Mouse (Mus musculus): Measurements from ENCODE around the gene Kif1c. TPM values are rescaled to one million over a fixed set of nuclear protein-coding genes. Genes with fewer than 3 reads are reported as not detected.
"Not testable (repeated sequence)": the region's sequence is repeated elsewhere in the genome, so short reads cannot be mapped to it uniquely, and the experiment has no call there.

The Kif1c gene
- polyA plus RNA-seq, 1 experiment from 2014 or later: 4.8 TPM

DNA sequence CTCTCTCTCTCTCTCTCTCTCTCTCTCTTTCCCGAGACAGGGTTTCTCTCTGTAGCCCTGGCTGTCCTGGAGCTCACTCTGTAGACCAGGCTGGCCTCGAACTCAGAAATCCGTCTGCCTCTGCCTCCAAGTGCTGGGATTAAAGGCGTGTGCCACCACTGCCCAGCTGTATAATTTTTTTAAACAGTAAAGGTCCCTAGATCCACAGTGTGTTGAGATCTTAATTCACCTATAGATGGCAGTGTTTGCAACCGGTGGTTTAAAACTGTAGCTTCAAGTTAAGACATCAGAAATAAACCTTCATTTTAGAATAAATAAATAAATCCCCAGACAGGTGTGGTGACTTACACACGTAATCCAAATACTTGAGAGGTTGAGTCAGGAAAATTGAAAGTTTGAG lies 77.7 kb downstream of the Kif1c start:
- not testable (repeated sequence) for H3K27me3 ChIP-seq; ATAC-seq (ENCODE audit: borderline replicate concordance, extremely low read depth, low FRiP score, low TSS enrichment); H3K4me3 ChIP-seq; H3K4me1 ChIP-seq; H3K36me3 ChIP-seq; H3K9me3 ChIP-seq; H3K4me2 ChIP-seq; H3K27ac ChIP-seq; H3K9ac ChIP-seq
- 20% methylated on average over 6 of the region's 6 CpGs for WGBS

Small RNAs within 50 kb of the gene (microRNA-seq; reads per million reads assigned to microRNA genes)
- gene Gm22760: not detected
- not detected for gene Mir6925

Other genes with a start within 250 kb of the Kif1c start
- 40.5 and 43.1 TPM in 2 replicates for gene Med11, start 248.6 kb upstream of the Kif1c start, polyA plus RNA-seq (2015; fragmentation: Nextera tagmentation; extraction: Ambion mirVana)
- gene Zmynd15, start 241.1 kb upstream of the Kif1c start, polyA plus RNA-seq (2015; fragmentation: Nextera tagmentation; extraction: Ambion mirVana): 0.45 and 0.73 TPM in 2 replicates
- gene Cxcl16, start 240.6 kb upstream of the Kif1c start, polyA plus RNA-seq (2015; fragmentation: Nextera tagmentation; extraction: Ambion mirVana): 6.3 and 7.3 TPM in 2 replicates
- 1.2 and 1.8 TPM in 2 replicates for gene Tm4sf5, start 195.3 kb upstream of the Kif1c start, polyA plus RNA-seq (2015; fragmentation: Nextera tagmentation; extraction: Ambion mirVana)
- 1.0 and 1.2 TPM in 2 replicates for gene Vmo1, start 185.9 kb upstream of the Kif1c start, polyA plus RNA-seq (2015; fragmentation: Nextera tagmentation; extraction: Ambion mirVana)
- 0.62 and 0.86 TPM in 2 replicates for gene Gltpd2, start 181.4 kb upstream of the Kif1c start, polyA plus RNA-seq (2015; fragmentation: Nextera tagmentation; extraction: Ambion mirVana)
- gene Psmb6, start 175.2 kb upstream of the Kif1c start, polyA plus RNA-seq (2015; fragmentation: Nextera tagmentation; extraction: Ambion mirVana): 771 and 802 TPM in 2 replicates
- not detected in 2 replicates for gene Gm40193, start 167.6 kb upstream of the Kif1c start, polyA plus RNA-seq (2015; fragmentation: Nextera tagmentation; extraction: Ambion mirVana)
- gene Pld2, start 160.5 kb upstream of the Kif1c start, polyA plus RNA-seq (2015; fragmentation: Nextera tagmentation; extraction: Ambion mirVana): 8.6 and 8.9 TPM in 2 replicates
- gene Mink1, start 137.7 kb upstream of the Kif1c start, polyA plus RNA-seq (2015; fragmentation: Nextera tagmentation; extraction: Ambion mirVana): 8.6 and 10.8 TPM in 2 replicates
- gene 4930544D05Rik, start 84.7 kb upstream of the Kif1c start, polyA plus RNA-seq (2015; fragmentation: Nextera tagmentation; extraction: Ambion mirVana): not detected in 2 replicates
- gene Chrne, start 81.3 kb upstream of the Kif1c start, polyA plus RNA-seq (2015; fragmentation: Nextera tagmentation; extraction: Ambion mirVana): 0.26 TPM in 1 of 2 replicates, not detected in the other
- gene Gp1ba, start 61.4 kb upstream of the Kif1c start, polyA plus RNA-seq (2015; fragmentation: Nextera tagmentation; extraction: Ambion mirVana): 0.37 and 0.38 TPM in 2 replicates
- gene Rnf167, start 53.3 kb upstream of the Kif1c start, polyA plus RNA-seq (2015; fragmentation: Nextera tagmentation; extraction: Ambion mirVana): 101 and 119 TPM in 2 replicates
- gene Slc25a11, start 53.1 kb upstream of the Kif1c start, polyA plus RNA-seq (2015; fragmentation: Nextera tagmentation; extraction: Ambion mirVana): 150 and 162 TPM in 2 replicates
- 1,970 and 2,089 TPM in 2 replicates for gene Pfn1, start 45.9 kb upstream of the Kif1c start, polyA plus RNA-seq (2015; fragmentation: Nextera tagmentation; extraction: Ambion mirVana)
- gene Eno3, start 43.3 kb upstream of the Kif1c start, polyA plus RNA-seq (2015; fragmentation: Nextera tagmentation; extraction: Ambion mirVana): 27.9 and 33.3 TPM in 2 replicates
- gene Spag7, start 31.1 kb upstream of the Kif1c start, polyA plus RNA-seq (2015; fragmentation: Nextera tagmentation; extraction: Ambion mirVana): 170 TPM in 2 replicates
- gene Camta2, start 12.4 kb upstream of the Kif1c start, polyA plus RNA-seq (2015; fragmentation: Nextera tagmentation; extraction: Ambion mirVana): 11.8 and 12.8 TPM in 2 replicates
- 1.0 and 1.5 TPM in 2 replicates for gene Inca1, start 393 bp upstream of the Kif1c start, polyA plus RNA-seq (2015; fragmentation: Nextera tagmentation; extraction: Ambion mirVana)
- gene Zfp3, start 63.7 kb downstream of the Kif1c start, polyA plus RNA-seq (2015; fragmentation: Nextera tagmentation; extraction: Ambion mirVana): 4.6 and 5.4 TPM in 2 replicates
- gene Scimp, start 112.0 kb downstream of the Kif1c start, polyA plus RNA-seq (2015; fragmentation: Nextera tagmentation; extraction: Ambion mirVana): 0.35 and 0.46 TPM in 2 replicates
- gene Rabep1, start 144.2 kb downstream of the Kif1c start, polyA plus RNA-seq (2015; fragmentation: Nextera tagmentation; extraction: Ambion mirVana): 29.9 and 32.5 TPM in 2 replicates